Mouse (Mus musculus): ENCODE measurements around the gene Cpvl.

The Cpvl gene

DNA sequence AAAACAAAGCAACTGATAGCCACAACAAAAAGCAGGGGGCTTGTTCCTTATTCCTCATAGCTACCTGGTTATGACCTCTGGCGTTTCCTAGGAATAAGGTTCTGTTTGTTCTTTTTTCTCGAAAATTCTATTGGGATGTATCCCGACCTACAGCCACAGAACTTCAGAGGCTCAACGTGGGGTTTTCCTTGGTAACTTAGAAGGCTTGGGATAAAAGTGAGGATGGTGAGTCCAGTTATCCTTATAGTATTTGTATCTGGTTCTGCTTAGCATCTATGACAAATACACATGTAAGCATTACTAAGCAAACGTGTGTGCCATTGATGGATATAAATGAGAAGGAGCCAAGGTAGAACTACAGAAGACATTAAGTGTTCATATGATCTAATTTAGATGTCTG is at the start of gene Cpvl:
TSS of gene Cpvl (minus strand) at position 101 of the 400 bp plus-strand sequence.
- no peak for DNase-seq (ENCODE audit: low read depth)

DNA sequence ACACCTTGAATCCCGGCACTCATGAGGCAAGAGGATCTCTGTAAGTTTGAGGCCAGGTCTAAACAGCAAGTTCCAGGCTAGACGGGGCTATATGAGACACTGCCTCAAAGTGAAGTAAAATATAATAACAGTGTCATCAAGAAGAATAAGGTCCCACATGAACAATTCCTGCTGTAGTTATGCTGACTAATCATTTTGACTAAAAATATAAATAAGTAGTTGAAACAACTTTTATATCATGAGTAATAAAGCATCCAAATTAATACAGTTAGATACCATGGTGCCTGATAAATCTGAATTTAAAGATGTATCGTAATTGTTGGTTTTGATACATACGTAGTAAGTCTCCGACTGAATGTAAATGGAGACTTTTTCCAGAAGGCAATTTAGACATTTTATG is 45.4 kb upstream of the Cpvl start:
- DNase-seq (ENCODE audit: low read depth): no peak

DNA sequence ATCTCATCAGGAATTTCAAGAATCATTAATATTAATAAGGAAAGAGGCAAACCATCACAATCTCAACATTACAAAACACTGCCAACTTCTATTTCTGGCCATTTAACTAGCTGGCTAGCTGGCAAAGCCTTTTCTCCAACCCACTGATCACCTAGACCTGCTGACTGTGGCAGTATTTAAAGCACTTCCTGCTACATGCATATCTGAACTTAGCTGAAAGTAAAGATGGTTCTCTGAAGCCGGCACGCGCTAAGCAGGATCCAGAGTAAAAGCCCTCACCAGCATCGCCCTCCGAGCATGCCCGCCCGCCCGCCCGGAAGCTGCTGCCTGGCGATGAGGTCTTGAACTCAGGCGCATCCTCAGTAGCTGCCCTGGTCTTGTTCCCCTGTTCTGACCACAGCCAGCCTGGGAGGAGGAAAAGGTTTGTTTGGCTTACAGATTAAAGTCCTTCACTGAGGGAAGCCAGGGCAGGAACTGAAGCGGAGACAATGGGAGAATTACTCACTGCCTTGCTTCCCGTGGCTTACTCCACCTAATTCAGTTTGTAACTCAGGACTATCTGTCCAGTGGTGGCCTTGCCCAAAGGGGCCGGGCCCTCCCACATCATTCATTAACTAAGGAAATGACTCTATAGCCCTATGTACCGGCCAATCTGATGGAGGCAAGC is 42.8 kb upstream of the Cpvl start:
- DNase-seq (ENCODE audit: low read depth): peak; percentile 48

DNA sequence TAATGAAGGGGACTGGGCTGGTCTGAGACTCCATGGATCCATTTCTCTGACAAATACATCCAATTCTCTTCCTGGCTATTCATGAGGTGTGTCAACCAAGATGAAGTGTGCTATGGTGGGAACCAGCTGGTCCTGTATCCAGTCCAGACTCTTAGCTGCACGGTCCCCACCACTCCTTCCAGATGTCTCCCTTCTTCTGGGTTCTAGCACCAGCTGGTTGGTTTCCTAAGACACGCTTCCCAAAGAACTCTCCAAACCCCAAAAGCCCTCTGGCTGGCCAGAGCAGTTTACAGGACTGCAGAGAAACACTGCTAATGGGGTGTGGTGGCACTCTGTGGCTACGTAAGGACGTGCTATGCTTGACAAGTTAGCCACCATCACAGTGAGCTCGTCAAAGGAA is 40.4 kb upstream of the Cpvl start:
- no peak for DNase-seq (ENCODE audit: low read depth)

DNA sequence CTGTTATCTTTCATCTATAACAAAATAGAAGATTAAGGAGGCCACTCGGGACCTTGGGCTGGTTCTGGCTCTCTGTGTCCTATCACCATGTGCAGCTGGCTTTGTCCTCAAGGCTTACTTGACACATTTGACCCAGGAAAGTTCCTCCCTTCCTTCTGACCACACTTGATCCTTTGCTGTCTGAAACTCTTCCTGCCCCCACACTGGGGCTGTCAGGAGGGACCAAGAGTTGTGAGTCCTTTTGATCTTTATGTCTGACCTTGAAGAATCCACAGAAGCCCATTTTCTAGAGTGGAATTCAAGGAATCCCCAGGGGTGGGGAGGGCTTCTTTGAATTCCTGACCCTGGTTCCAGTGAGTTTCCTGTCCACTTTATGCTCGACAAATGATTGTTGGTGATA is 39.6 kb upstream of the Cpvl start:
- DNase-seq (ENCODE audit: low read depth): no peak

DNA sequence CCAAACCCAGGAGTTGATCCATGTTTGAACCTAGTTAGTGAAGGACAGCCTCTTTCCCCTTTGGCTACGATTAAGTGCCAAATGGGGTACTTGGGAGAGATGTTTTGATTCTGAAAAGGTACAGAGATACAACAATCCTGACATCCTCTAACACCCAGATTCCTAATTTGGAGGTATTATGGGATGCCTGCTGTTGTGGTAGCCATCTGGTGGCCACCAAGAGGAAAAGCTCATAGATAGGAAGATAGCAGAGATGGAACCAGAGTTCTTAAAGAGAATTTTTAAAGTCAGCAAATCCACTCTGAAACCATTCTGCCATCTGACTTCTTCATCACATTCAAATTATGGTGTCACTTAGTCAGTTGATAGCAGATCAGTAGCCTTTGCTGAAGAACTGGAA is 33.7 kb upstream of the Cpvl start:
- DNase-seq (ENCODE audit: low read depth): no peak

DNA sequence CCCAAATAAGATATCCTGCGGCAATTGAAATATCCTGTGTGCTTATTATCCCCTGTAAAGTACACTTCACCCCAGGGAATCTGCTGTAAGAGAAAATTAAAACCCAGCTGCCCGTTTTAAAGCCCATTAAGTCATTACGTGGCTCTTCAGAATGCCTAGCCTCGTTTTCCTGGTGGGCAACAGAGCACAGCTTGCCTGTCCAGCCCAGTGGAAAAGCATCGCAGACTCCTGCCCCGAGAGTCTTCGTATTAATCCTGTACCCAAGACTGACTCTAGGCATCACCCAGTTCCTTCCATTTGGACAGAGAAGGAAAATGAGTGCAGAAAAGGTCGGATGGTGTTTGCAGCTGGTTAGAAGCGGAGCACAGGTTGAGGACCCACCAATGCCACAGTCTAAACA is 31.9 kb upstream of the Cpvl start:
- DNase-seq (ENCODE audit: low read depth): no peak

DNA sequence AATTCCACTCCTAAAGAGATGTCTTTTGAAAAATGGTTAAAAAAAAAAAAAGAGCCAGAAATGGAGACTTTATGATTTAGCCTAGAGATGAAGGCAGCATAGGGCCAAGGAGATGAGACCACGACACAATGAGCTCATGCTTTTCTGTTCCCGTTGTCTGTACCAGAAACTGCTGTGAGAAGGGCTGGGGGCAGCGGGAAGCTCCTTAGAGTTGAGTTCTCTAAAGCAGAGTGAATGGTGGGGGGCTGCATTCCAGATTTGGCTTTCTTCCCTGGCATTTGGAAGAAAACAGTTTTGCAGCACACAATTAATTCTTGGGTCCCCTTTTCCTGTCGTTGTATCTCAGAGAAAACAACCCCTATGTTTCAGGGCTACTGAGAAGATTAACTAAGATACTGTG is 30.8 kb upstream of the Cpvl start:
- DNase-seq (ENCODE audit: low read depth): no peak

DNA sequence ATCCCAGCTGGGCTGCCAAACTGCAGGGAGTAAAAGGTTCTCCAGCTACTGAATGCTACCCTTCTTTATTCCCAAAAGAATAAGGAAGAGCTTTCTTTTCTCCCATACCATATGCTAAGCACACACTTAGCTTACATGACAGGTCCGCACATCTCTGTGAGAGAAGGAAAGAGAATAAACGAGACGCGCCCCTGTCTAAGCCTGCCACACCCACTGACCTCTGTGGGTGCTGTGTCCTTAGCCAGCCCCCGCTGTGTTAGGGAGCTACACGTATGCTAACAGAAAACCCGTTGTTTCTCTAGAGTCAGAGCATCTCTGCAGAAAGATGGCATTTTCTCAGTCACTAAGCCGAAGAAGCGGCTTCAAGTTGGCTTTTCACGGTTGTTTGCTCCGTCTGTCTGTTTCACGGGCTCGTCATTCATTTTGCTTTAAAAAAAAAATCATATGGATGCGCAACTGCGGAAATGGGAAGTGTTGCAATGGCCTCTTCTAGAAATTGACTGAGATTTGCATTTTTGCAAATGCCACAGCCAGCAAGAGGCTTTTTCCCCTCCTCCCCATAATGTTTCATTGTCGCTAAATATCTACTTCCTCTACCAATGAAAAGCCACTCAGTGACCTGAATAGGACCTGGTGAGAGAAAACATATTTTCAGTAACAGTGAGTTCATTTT is 30.1 kb upstream of the Cpvl start:
- DNase-seq (ENCODE audit: low read depth): no peak

DNA sequence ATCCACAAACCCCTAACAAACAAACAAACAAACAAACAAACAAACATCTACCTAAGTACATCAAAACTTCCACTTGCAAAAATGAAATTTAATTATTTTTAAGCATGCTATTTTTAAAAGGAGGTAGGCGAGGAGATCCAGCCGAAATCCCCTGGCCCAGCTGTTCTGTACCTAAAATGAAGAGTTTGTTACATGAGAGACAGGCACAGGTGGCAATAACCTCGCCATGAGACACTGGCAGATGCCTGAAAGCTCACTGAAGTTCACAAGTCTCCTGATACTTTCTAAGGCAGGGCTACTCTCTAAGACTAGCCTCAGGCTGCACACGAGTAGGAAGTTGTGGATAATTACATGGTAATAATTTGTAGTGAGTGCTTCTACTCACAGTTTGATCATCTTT is 26.8 kb upstream of the Cpvl start:
- no peak for DNase-seq (ENCODE audit: low read depth)

DNA sequence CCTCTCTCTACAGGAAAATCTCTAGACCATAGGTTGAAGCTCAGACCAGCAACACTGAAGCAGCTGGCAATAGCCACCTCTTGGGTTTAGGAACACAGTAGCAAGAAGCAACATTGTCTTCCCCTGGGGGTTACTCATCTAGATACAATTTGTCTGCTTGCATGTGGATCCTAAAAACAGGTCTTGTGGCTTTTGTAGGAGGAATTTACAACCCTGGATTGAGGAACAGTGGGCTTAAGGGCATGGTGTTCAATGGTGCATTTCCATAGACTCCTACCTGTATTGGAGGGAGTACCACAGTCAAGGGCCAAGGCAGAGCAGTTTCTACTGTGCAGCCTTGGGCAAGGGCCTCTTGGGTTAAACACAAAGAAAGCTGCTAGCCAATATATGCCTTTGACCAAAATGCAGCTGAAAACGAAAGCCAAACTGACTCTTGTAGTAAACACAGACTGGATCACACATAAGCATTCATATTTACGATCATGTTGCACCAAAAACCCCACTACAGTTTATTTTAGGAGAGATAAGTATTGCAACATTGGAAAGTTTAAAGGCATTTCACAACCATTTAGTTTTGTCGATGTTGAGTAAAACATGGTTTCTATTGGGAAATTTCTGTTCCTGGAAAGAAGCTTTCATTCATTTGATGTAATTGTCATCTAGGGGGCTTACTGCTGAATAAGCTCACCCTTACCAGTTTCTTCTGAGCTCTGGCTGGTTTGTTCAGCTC is 17.9 kb upstream of the Cpvl start:
- DNase-seq (ENCODE audit: low read depth): no peak

DNA sequence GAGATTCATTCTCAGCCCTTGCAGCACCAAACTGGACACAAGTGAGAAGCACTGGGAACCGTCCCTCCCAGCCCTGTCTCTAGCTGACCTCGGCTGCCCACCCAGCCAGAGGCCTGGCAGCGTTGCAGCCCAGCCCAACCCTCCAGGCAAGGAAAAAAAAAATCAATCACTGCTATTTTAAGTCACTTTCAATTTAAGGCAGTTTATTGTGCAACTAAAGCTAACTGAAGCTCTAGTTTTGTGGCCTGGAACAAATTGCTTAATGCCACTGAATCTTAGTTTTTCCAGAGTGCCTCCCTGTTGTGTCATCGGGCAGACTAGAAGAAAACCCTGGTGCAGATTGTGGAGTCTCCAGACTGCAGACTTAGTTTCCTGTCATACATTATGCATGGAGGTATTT is 17.0 kb upstream of the Cpvl start:
- DNase-seq (ENCODE audit: low read depth): no peak

DNA sequence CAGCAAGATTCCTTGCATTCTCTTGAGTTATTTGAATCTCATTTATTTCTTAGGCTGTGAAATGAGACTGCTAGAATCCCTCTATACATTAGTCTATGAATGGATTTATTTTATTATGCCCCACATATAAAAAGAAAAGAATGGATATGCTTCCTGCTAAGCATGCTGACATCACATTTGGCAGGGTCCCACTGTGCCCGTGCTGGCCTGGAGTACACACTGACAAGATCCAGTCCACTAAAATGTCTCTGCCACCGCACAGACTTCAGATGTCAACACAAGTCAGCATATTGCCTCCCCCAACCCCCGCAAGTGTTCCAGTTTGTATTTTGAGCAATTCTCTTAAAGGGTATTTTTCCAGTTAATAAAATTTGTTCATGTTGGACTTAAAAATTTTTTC is 13.9 kb upstream of the Cpvl start:
- DNase-seq (ENCODE audit: low read depth): no peak

DNA sequence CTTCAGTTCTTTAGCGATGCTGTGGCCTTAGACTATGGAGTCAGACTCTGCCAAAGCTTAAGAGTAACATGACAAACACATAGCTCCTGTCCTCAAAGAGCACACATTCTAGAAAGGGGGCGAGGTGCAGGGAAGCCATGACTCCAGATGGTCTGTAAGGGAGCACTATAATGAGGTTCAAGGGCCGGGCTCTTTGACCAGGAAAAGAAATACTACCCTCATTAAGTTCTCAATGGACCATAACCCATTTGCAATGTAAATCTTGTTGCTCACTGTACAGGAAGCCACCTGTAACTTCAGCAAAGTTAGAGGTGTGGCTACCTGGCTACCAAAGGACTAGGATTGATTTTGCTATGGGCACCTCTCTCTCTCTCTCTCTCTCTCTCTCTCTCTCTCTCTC is 8.8 kb upstream of the Cpvl start:
- no peak for DNase-seq (ENCODE audit: low read depth)

DNA sequence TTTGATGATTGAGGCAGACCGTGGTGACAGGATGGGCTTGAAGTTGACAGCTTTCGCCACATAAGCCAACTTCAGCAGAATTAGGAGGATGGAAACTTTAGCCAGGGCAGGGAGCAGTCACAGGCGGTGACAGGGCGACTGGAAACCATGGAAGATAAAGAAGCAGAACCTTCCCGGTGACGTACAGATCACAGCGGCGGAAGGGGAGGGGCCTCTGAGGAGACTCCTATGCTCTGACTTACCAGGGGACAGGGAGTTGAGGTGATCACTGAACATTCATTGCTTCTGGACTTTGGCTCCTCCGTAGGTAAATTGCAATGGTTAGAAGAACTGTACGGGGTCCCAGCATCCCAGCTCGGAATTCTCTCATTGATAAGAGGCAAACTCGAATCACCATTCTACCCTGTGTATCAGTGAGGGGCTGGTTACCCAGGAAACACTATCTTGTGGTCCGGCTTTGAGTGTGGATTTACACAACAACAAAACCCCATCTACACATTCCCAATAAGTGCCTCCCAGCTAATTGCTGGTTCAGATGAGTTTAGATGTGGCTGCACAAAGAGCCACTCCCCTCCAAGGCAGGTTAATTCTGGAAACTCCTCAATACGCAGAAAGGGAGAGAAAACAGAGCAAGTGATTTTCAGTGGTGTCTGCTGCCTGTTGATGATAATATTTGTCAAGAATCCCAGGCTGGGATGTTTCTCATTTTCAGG is 8.0 kb upstream of the Cpvl start:
- DNase-seq (ENCODE audit: low read depth): peak; percentile 14

DNA sequence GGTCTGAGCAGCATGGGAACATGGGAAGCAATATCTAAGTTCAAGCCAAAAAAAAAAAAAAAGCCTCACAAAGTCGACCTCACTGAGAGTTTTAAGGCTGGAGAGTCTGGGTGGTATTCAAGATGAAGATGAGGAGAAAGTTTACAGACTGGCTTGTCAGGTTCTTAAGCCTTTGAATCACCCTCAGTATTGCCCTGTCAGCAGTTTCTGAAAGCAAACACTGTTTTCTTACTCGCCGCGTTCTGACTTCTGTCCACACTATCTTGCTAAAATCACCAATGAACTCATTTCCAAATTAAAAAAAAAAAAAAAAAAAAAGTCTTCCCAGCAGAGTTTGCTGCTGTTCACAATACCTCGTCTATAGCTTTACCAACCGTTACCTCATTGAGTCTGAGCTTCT is 5.3 kb upstream of the Cpvl start:
- no peak for DNase-seq (ENCODE audit: low read depth)

DNA sequence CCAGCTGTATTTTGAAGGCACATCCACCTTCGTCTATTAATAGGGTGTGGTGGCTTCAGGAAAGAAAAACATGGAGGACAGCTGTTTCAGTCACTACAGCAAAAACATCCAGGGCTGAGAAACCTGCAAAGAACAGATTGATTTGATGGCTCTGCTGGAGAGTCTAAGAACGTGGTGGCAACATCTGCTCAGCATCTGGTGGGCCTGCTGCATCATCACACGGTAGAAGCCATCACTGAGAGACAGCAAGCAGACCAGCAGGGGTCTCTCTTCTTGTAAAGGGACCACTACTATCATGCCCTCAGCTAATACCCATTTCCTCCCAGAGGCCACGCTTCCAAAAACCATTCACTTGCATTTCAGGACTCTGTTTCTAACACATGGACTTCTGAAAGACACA is 4.1 kb upstream of the Cpvl start:
- DNase-seq (ENCODE audit: low read depth): peak; percentile 17

DNA sequence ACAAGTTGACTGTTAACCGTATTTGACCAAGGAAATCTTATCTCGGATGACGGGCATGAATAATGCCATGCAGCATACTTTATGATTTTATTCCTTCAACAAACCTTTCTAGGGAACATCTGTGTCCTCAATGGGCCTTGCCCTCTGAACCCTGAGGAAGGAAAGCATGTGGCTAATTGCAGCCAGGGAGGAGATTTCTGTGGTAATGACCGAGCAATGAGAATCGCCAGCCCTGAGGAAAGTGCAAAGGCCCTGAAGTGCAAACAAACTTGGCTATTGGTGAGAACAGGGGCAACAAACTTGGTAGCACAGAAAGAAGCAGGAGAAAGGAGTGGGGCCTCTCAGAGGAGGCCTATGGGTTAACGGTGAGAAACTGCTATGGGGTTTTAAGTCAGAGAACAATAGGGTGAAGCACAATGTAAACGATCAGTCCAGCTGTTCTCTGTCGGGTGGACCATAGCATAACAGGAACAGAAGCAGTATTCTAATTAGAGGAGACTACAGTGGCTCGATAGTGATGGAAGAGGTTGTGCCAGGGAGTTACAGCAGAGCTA is 3.7 kb upstream of the Cpvl start:
- no peak for DNase-seq (ENCODE audit: low read depth)

DNA sequence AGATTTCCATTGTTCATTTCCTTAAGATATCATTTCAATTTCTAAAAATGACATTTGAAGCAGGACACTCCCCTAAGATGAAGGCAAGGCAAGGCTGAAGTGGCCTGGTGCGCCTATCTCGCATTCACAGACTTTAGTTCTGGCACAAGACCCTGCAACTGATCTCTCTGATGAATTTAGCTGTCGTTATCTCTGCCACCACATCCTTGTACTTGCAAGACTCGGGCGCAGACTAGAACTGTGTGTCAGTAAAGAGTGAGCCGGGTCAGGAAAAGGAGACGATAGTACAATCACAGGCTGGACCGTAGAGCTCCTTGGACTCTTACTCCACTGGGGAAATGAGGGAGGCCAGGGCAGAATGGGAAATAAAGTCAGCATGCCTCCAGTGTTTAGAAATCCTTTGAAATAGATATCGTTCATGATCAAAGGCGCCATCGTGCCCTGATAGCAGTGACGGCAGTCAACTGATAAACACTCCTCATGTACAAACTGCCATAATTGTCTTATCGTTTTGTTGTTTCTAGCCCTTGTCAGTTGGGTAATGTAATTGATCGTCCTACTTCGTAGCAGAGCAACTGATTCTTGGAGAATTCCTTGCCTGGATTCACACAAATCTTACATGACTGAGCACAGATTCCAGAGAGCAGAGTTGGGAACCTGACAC is 2.5 kb upstream of the Cpvl start:
- DNase-seq (ENCODE audit: low read depth): no peak

DNA sequence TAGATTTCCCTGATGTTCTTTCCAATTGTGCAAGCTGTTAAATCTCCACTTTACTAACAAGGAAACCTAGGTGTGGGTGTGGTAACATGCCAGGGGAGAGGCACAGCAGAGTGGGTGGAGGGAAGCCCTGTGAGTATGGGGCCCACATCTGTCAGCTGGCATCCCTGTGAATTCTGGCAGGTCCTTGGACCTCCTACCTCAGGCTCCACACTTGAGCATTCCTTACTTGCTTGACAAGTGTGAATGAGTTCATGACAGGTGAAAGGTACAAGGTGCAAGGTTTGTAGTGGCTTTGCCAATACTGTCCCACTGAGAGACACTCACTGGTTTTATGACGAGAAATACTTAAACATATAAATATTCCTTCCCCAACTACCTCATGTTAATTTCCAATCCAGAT is 4.4 kb downstream of the Cpvl start:
- DNase-seq (ENCODE audit: low read depth): no peak

DNA sequence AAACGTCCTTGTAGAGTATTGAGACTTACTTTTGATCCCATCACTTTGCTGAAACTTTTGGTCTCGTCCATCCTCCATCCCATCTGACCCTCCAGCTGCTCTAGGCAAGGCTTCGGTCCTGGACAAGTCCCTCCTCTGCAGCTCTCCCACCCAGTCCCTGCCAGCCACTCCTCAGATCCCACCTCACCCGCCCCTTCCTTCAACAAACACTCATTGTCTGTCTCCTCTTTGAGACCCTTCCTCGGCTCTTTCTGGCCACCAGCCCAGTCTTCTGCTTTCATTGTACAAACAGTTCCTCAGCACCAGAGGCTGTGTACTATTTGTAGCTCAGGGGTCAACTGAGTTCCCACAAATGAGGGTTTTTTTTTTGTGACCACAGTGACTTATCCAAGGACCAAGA is 5.0 kb downstream of the Cpvl start:
- no peak for DNase-seq (ENCODE audit: low read depth)

DNA sequence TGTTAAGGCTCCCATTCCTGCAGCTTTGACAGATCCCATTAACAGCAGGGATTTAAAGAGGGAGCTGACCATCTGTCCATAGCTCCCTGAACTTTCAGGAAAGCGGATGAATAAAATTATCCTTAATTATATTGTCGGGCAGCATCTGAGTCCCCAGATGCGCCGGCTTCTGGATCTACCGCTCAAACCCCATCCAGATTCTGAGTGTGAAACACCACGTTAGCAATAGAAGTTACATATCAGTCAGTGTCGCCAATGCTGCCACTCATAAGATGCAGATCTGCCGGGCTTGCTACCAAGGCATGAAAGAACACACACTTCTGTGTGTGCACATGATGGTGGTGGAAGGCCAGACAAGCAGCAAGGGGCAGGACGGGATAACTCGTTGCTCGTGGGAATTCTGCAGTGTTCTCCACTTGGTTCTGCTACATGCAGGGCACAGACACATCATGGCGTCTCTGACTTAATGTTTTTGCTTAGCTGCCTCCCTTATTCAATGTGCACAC is 6.2 kb downstream of the Cpvl start:
- DNase-seq (ENCODE audit: low read depth): no peak

All from naive thymus-derived CD4-positive, alpha-beta T cell, adult 2 months (primary cell).